31 mouse cellular contexts compared by ENCODE assay signal in genomic region chr14:34228830-34229506, GRCm38 (mm10). TPM values are rescaled to one million over a fixed set of nuclear protein-coding genes. Genes with fewer than 3 reads are reported as not detected.
DNase-seq lines count a peak whose midpoint lies in the region; TF ChIP-seq lines count a peak whose summit lies in the region.
"Had no signal": no experiment of that assay in that cellular context is flagged by ENCODE, and none has a peak within 500 bp of the region (broad histone marks: within the 10 kb centered on the region; RNA-seq: fewer than 3 reads in every experiment).

No protein-coding gene starts in this region.

- no peak for TF ChIP-seq CTCF in layer of hippocampus, adult 2 months (conservative IDR thresholded peaks at IDR 0.05)

- WGBS in heart, embryonic 10.5 days = 38% methylated on average over 10 of the region's 10 CpGs

- H3K27ac ChIP-seq in heart, embryonic 10.5 days = peak overlapping the region; percentile 38; the same call in 1 of the 2 replicates
- H3K27ac ChIP-seq in layer of hippocampus, adult 2 months = no peak overlapping the region
- H3K27ac ChIP-seq: embryonic facial prominence, embryonic 13.5 days; forebrain, embryonic 13.5 days; hindbrain, postnatal 0 days; kidney, embryonic 15.5 days; limb, embryonic 12.5 days; midbrain, embryonic 15.5 days; neural tube, embryonic 13.5 days had no signal

- H3K27me3 ChIP-seq in heart, embryonic 10.5 days (ENCODE audit: insufficient read depth, poor library complexity, severe bottlenecking) = 0 out of 2 replicates have a peak, but pooled peaks cover 5% of the 10 kb centered on the region
- H3K27me3 ChIP-seq: embryonic facial prominence, embryonic 13.5 days; forebrain, embryonic 13.5 days; kidney, embryonic 15.5 days; limb, embryonic 12.5 days; megakaryocyte, embryonic 14.5 days; midbrain, embryonic 15.5 days; neural tube, embryonic 13.5 days had no signal

- H3K4me1 ChIP-seq in heart, embryonic 10.5 days = peaks cover 15% of the 10 kb centered on the region
- H3K4me1 ChIP-seq: embryonic facial prominence, embryonic 13.5 days; forebrain, embryonic 13.5 days; limb, embryonic 12.5 days; megakaryocyte, embryonic 14.5 days; midbrain, embryonic 15.5 days; neural tube, embryonic 13.5 days had no signal

- H3K9me3 ChIP-seq in heart, embryonic 10.5 days = no peaks in the 10 kb centered on the region
- H3K9me3 ChIP-seq: embryonic facial prominence, embryonic 13.5 days; kidney, embryonic 15.5 days; midbrain, embryonic 15.5 days; neural tube, embryonic 13.5 days had no signal

- H3K4me3 ChIP-seq in heart, embryonic 10.5 days = no peak overlapping the region
- no peak overlapping the region for H3K4me3 ChIP-seq in layer of hippocampus, adult 2 months
- H3K4me3 ChIP-seq: embryonic facial prominence, embryonic 13.5 days; erythroblast, embryonic 14.5 days; forebrain, embryonic 13.5 days; kidney, embryonic 15.5 days; limb, embryonic 12.5 days; megakaryocyte, embryonic 14.5 days; midbrain, embryonic 15.5 days; neural tube, embryonic 13.5 days had no signal

- H3K36me3 ChIP-seq in heart, embryonic 10.5 days = no peaks in the 10 kb centered on the region
- H3K36me3 ChIP-seq: embryonic facial prominence, embryonic 13.5 days; kidney, embryonic 15.5 days; limb, embryonic 12.5 days; midbrain, embryonic 15.5 days; neural tube, embryonic 13.5 days had no signal

- intact Hi-C loops in heart, postnatal 36 days (cut with DNase I) = no loop called here

- peak; percentile 80 for DNase-seq in heart, embryonic 10.5 days (ENCODE audit: low spot score)
- DNase-seq in heart, postnatal 36 days = no peak
- peak; percentile 28 for DNase-seq in lung, postnatal 10 days
- DNase-seq in lung, postnatal 4 days = no peak
- DNase-seq in fibroblast of lung, adult 2 months (ENCODE audit: low read depth) = peak; percentile 47
- peak; percentile 29 for DNase-seq in heart, postnatal 4 days
- no peak for DNase-seq in layer of hippocampus, adult 2 months (ENCODE audit: low spot score in 2 of 2)
- DNase-seq in layer of hippocampus, postnatal 14 days (ENCODE audit: low spot score in 2 of 2) = no peak
- DNase-seq: adrenal gland, postnatal 25 days; B cell, adult 2 months; cerebellum, adult 8-10 months; cerebellum, postnatal 36 days; embryo, embryonic 11 days; gastrocnemius, postnatal 36 days; kidney, adult 11 months; kidney, postnatal 36 days; liver, postnatal 0 days; lung, postnatal 14 days; retina, postnatal 1 day; thymus, adult 18-20 months; thymus, postnatal 4 days had no signal

RNA-seq across cellular contexts. Expression of gene Syt15, which starts 9.6 kb away (rescaled TPM):
- 0.29 and 0.52 TPM in 2 replicates for polyA plus RNA-seq in heart, embryonic 10.5 days (2016; fragmentation: Nextera tagmentation; extraction: Ambion mirVana)
- under 1 TPM; 0.65 to 0.92 TPM for total RNA-seq in heart, postnatal 36 days (2021)
- 1 to 10 TPM; 1.1 to 1.2 TPM for total RNA-seq in heart, postnatal 4 days (2021)
- under 1 TPM; 0.46 to 0.52 TPM for total RNA-seq in layer of hippocampus, adult 2 months (2021)
- 1 to 10 TPM; 1.1 to 1.7 TPM for total RNA-seq in layer of hippocampus, postnatal 14 days (2021)
- total RNA-seq: MEL had no signal
- polyA plus RNA-seq: erythroblast, embryonic 14.5 days had no signal

RNA-seq across cellular contexts. Expression of gene Gprin2, which starts 27.5 kb away (rescaled TPM):
- 0.17 and 0.46 TPM in 2 replicates for polyA plus RNA-seq in heart, embryonic 10.5 days (2016; fragmentation: Nextera tagmentation; extraction: Ambion mirVana)
- total RNA-seq in heart, postnatal 36 days (2021) = under 1 TPM; 0.08 to 0.17 TPM
- under 1 TPM; 0.25 to 0.29 TPM for total RNA-seq in heart, postnatal 4 days (2021)
- 1 to 10 TPM; 1.3 to 2.6 TPM for total RNA-seq in layer of hippocampus, adult 2 months (2021)
- 1 to 10 TPM; 2.7 to 7.0 TPM for total RNA-seq in layer of hippocampus, postnatal 14 days (2021)
- polyA plus RNA-seq: erythroblast, embryonic 14.5 days had no signal

Comparison
In these comparisons a context has a peak if more than half of its experiments do, and no peak if none do; other contexts are left out.
1. DNase-seq: peak in heart, embryonic 10.5 days (single experiment), lung, postnatal 10 days (single experiment), fibroblast of lung, adult 2 months (single experiment) and heart, postnatal 4 days (single experiment); none in heart, postnatal 36 days (0 of 2), lung, postnatal 4 days (0 of 2), layer of hippocampus, adult 2 months (0 of 2) and layer of hippocampus, postnatal 14 days (0 of 2).